Mouse (Mus musculus): ENCODE data around the gene Gm16253.

The Gm16253 gene

GRCm38 (mm10) chr3:96576690-96577541 is at the start of gene Gm16253:
Gm16253 (plus strand) TSS chr3:96576984.
- peak; percentile 93 to 96 for DNase-seq (ENCODE audit: low spot score in 2 of 2)

- DNase-seq (ENCODE audit: low spot score in 2 of 2), result no peak
Observed at GRCm38 (mm10) chr3:96528506-96528905, 48.3 kb upstream of the Gm16253 start.

DNA sequence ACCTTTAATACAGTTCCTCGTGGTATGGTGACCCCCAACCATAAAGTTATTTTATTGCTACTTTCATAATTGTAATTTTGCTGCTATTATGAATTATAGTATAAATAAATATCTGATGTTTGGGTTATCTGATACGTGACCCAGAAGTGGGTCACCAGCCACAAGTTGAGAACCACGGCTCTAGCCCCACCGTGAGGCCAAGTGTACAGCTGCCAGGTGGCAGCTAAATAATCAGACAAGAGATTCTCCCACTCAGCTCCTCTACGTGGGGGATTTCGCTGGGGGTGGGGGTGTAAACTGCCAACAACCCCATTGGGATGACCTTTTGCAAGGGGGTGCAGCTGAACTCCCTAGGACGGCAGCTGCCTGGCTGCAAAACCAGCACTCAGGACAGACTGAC is 44.7 kb upstream of the Gm16253 start:
- no peak for DNase-seq (ENCODE audit: low spot score in 2 of 2)

DNA sequence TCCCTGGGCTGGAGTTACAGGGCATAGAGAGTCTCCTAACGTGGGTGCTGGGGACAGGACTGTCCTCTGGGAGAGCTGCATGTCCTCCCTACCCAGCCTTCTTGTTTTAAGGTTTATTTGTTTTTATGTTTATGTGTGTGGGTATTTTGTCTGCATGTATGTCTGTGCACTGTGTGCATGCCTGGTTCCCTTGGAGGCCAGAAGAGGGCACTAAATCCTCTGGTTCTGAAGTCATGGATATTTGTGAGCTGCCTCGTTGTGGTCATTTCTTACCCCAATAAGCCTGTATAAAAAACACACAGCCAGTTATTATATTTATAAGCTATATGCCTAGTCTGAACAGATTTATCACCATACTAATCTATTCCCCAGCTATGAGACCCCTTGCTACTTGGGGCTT is 42.5 kb upstream of the Gm16253 start:
- no peak for DNase-seq (ENCODE audit: low spot score in 2 of 2)

GRCm38 (mm10) chr3:96539316-96539715 is 37.5 kb upstream of the Gm16253 start:
- DNase-seq (ENCODE audit: low spot score in 2 of 2), result no peak

DNA sequence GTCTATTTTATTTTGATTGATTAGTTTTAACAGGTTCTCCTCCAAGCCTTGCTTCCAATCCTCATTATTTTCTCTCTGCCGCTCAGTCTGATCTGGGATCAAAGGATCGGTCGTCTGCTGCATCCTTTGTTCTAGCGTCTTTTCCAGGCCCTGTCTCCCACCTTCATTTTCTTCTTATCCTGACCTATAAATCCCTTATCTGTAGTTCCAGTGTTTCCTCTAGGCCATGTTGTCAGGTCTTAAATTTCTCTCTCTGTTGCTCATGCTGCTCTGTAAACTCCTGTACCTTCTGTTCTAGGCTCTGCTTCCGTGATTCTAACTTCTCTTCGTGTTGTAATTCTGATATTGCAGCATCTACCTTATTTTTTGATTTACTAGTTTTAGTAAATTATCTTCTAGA is 36.0 kb upstream of the Gm16253 start:
- DNase-seq (ENCODE audit: low spot score in 2 of 2), result no peak

DNA sequence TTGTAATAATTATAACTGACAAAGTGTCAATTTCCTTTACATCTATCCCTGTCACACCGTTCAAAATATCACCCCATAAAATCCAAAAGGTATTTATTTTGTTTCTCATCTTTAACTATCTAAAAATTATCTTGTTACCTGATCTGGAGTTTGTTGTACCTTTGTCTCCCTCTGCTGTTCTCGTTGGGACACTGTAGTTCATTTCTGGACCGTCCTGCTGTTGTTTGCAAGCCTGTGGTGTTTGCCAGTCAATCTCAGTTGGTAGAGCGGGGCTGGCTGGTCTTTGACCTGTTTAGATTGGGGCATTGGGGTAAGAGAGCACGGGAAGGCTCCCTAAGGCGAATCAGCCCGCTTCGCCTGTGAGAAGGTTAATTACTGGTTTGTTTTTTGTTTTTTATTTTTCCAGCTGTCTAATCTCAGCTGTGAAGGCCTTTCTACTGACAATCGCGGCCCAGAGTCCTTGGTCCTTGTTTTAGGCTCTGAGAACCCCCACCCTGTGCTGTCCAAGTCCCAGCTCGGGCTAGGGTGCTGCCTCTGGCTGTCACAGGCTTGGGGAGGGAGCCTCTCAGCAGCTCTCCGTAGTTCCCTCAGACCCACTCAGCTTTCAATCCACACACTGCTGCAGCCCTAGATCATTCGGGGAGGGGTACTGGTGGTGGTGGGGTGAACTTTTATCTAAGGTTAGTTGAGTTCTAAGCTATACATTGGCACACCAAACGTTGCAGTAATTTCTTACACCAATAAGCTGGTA is 35.3 kb upstream of the Gm16253 start:
- DNase-seq (ENCODE audit: low spot score in 2 of 2), result no peak

- DNase-seq (ENCODE audit: low spot score in 2 of 2), result no peak
Observed at GRCm38 (mm10) chr3:96542554-96542953, 34.2 kb upstream of the Gm16253 start.

DNA sequence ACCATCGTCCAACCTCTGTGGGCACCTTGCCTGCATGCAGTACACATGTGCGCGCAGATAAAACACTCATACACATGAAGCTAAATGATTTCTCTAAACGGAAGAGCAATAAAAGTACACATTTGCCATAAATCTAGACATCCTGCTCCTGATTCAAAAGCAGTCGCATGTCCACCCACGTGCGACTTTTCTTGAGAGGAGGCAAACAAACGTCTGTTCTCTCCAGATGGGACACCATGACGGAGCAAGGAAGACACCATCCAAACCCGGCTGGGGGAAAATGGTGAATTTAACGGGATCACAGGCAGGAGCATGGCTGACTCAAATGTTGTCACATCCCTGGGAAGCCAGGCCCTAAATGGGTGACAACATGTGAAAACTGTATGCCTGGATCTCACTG is 33.4 kb upstream of the Gm16253 start:
- peak in 1 of 2 experiments; percentile 63 for DNase-seq (ENCODE audit: low spot score in 2 of 2)

GRCm38 (mm10) chr3:96545565-96545964 is 31.2 kb upstream of the Gm16253 start:
- DNase-seq (ENCODE audit: low spot score in 2 of 2), result no peak

GRCm38 (mm10) chr3:96546880-96547279 is 29.9 kb upstream of the Gm16253 start:
- no peak for DNase-seq (ENCODE audit: low spot score in 2 of 2)

GRCm38 (mm10) chr3:96547389-96547960 is 29.3 kb upstream of the Gm16253 start:
- peak in 1 of 2 experiments; percentile 81 for DNase-seq (ENCODE audit: low spot score in 2 of 2)

DNA sequence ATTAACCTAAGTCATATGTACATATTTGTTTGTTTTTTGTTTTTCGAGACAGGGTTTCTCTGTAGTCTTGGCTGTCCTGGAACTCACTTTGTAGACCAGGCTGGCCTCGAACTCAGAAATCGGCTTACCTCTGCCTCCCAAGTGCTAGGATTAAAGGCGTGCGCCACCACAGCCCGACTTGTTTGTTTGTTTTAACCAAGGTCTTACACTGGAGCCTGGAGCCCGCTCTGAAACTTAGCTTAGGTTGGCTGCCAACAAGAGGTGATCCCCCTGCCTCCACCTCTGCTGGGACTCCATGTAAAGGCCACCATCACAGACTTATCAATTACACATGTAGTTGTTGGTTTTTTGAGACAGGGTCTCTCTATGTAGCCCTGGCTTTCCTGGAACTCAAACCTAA is 28.0 kb upstream of the Gm16253 start:
- DNase-seq (ENCODE audit: low spot score in 2 of 2), result no peak

DNA sequence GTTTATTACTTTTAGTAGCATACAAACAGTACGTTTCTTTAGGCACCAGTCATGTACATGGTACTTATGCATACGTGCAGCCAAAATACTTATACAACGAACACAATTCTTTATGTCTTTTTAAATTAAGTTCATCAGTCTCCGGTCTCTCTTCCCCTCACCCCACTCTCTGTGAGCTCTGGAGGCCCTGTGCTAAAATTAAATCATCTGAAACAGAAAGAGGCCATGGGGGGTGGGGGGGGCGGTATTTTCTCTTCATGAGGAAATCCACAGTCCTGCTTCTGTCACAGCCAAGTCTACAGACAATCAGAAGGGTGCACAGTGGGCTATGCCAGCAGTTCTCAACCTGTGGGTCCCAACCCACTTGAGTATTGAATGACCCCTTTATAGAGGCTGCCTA is 27.4 kb upstream of the Gm16253 start:
- DNase-seq (ENCODE audit: low spot score in 2 of 2), result no peak

- peak in 1 of 2 experiments; percentile 55 for DNase-seq (ENCODE audit: low spot score in 2 of 2)
Observed at GRCm38 (mm10) chr3:96551203-96551602, 25.6 kb upstream of the Gm16253 start.

GRCm38 (mm10) chr3:96551890-96552289 is 24.9 kb upstream of the Gm16253 start:
- DNase-seq (ENCODE audit: low spot score in 2 of 2), result no peak

DNA sequence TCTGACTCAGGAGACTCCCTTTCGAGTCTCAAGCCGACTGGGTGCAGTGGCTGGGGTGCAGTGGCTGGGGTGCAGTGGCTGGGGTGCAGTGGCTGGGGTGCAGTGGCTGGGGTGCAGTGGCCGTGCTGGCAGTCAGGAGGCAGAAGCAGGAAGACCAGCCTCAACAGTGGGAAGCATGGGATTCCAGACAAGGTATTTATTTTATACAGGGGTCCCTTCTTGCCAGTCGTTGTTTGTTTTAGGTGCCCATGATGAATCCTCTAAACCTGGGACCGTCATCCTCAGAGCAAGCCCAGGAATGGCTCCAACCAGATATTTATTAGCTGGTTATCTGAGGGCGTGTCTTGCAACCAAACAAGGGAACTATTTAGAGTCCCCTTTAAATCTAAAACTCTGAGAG is 23.2 kb upstream of the Gm16253 start:
- DNase-seq (ENCODE audit: low spot score in 2 of 2), result no peak

DNA sequence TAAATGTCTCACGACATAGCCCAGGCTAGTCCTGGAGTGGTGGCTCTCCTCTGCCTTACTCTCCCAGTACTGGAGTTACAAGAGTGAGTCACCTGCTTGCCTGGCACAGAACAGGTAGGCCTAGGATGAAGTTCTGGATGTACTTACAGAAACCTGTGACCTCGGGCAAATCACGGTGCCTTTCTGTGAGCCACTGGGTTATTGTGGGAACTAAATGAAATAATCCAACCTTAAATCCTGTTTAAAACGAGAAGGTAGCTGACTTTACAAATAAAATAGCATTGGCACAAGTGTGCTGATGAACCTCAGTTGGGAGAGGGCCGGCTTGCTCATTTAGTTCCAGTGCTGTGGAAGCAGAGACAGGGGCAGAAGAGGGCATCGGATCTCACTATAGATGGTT is 22.5 kb upstream of the Gm16253 start:
- no peak for DNase-seq (ENCODE audit: low spot score in 2 of 2)

DNA sequence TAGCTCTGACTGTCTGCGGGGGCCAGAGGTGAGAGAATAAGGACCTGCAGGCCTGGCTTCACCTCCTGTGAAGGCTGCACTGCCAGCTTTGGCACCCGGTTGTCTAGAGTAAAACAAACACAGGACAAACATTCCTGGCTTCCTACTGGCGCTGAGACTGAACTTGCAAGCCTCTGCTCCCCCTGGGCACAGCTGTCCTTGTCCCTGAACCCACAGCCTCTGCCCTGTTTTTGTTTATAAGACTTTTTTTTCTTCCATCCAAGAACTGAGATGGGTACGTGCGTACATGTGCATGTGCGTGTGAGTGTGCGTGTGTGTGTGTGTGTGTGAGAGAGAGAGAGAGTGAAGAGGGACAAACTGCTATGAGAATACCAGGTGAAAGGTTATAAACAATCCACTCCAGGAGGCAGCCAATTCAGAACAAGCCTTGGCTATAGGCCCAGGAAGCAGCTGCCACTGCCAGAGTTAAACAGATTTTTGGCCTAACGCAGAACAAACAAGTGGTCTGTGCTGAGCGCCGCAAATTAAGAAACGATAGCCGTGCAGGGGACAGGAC is 21.7 kb upstream of the Gm16253 start:
- peak in 1 of 2 experiments; percentile 48 for DNase-seq (ENCODE audit: low spot score in 2 of 2)

- no peak for DNase-seq (ENCODE audit: low spot score in 2 of 2)
Observed at GRCm38 (mm10) chr3:96555999-96556614, 20.7 kb upstream of the Gm16253 start.

GRCm38 (mm10) chr3:96556651-96557635 is 19.8 kb upstream of the Gm16253 start:
- no peak for DNase-seq (ENCODE audit: low spot score in 2 of 2)
